Mouse (Mus musculus) neural tube, embryonic 14.5 days (tissue): ENCODE data around the gene Zzz3. TPM values are rescaled to one million over a fixed set of nuclear protein-coding genes. Genes with fewer than 3 reads are reported as not detected.

ENCODE experiments used
- ATAC-seq: fragments of 200-750 bp; cut with Nextera tagmentation; 2 replicates; pipeline ENCODE4 v1.8.0; 2017; ENCODE audit warnings: low read depth, mild to moderate bottlenecking, moderate TSS enrichment, moderate library complexity
- H3K27ac ChIP-seq: fragments of 300-500 bp; sonication (generic); 2 replicates; pipeline ENCODE4 v1.5.1; 2014; ENCODE audit warnings: low read depth, mild to moderate bottlenecking, control low read depth, low read length, moderate library complexity, mixed read lengths
- H3K27me3 ChIP-seq: fragments of 300-500 bp; sonication (generic); 2 replicates; pipeline ENCODE4 v1.6.1; 2014; ENCODE audit warnings: low read length; ENCODE audit not compliant: control insufficient read depth, insufficient read depth
- H3K36me3 ChIP-seq: fragments of 300-500 bp; sonication (generic); 2 replicates; pipeline ENCODE4 v1.6.1; 2014; ENCODE audit warnings: low read length, mixed read lengths; ENCODE audit not compliant: control insufficient read depth, insufficient read depth
- H3K4me1 ChIP-seq: fragments of 300-500 bp; sonication (generic); 2 replicates; pipeline ENCODE4 v1.6.1; 2014; ENCODE audit warnings: low read length; ENCODE audit not compliant: control insufficient read depth, insufficient read depth
- H3K4me2 ChIP-seq: fragments of 300-500 bp; sonication (generic); 2 replicates; pipeline ENCODE4 v1.6.1; 2014; ENCODE audit warnings: mild to moderate bottlenecking, low read depth, low read length, control low read depth
- H3K4me3 ChIP-seq: fragments of 300-500 bp; sonication (generic); 2 replicates; pipeline ENCODE4 v1.5.1; 2014; ENCODE audit warnings: low read depth, low read length, control low read depth, mixed read lengths
- H3K9ac ChIP-seq: fragments of 300-500 bp; sonication (generic); replicated peaks from 2 replicates; pipeline ENCODE4 v1.6.1; 2014; ENCODE audit warnings: low read depth, mild to moderate bottlenecking, control low read depth, low read length, mixed read lengths
- H3K9me3 ChIP-seq: fragments of 300-500 bp; sonication (generic); 2 replicates; pipeline ENCODE4 v1.6.1; 2016; ENCODE audit warnings: low read length; ENCODE audit not compliant: control insufficient read depth
- WGBS: fragments of 180-500 bp; shearing (Covaris S2); extraction: QIAGEN DNeasy Blood & Tissue Kit; methylation state at CpG from one replicate; pipeline ENCODE4 v1.1.7; 2014; 5-methylcytosine and 5-hydroxymethylcytosine counted together
- polyA plus RNA-seq: library from polyadenylated mRNA; unstranded; fragments of >200 nt; fragmentation: Nextera tagmentation; extraction: Ambion mirVana; gene quantifications from 2 replicates; pipeline ENCODE4 v1.2.1, GENCODE M21; 2014

Gene Zzz3
- polyA plus RNA-seq, 1 experiment from 2014 or later, result 36.3 TPM

GRCm38 (mm10) chr3:152493813-152494212, 98.5 kb downstream of the Zzz3 start:
- H3K9ac ChIP-seq, result no peak overlapping the region
- 76% methylated on average over 2 of the region's 2 CpGs for WGBS
- H3K4me3 ChIP-seq, result no peak overlapping the region
- no peaks in the 10 kb centered on the region for H3K36me3 ChIP-seq
- no peak overlapping the region for H3K27ac ChIP-seq
- peaks cover 3% of the 10 kb centered on the region; the same call in 1 of the 2 replicates for H3K4me1 ChIP-seq
- H3K27me3 ChIP-seq, result no peaks in the 10 kb centered on the region
- ATAC-seq, result no peak
- H3K4me2 ChIP-seq, result no peak overlapping the region
- H3K9me3 ChIP-seq, result no peaks in the 10 kb centered on the region

DNA sequence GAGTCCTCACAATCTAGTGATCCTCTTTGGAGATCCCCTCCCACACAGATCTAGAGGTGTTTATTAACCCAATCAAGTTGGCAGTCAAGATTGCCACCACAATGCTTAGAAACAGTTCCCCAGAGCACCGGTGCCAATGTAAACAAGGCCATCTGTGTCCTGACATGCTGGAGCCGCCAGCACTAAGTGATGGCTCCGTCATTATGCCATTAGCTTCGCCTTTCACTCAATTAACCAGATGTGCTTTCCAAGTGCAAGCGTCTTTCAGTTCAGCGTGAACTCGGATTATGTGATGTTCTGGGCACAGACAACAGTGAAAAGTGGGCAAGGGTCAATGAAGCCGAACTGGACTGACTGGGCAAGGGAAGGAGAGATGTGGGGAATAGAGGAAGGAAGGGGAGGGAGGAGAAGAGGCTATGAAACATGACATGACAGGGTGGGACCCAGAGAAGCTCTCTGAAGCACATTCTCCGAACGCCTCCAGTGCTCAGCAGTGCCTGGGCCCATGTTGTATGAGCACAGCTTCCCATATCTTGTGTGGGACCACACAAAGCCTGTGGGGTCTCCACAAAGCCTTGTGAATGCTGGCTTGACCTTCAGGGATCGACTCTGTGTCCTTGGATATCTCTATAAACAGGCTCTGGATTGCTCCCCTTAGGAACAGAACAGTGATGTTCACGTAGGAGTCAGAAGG, 99.5 kb downstream of the Zzz3 start:
- Histone ChIP-seq H3K27me3 (no peaks in the 10 kb centered on the region), H3K4me3 (no peak overlapping the region), H3K9me3 (no peaks in the 10 kb centered on the region), H3K4me1 (peaks cover 3% of the 10 kb centered on the region; the same call in 1 of the 2 replicates), H3K9ac (no peak overlapping the region), H3K4me2 (no peak overlapping the region), H3K27ac (0 out of 2 replicates have a peak overlapping the region, but pooled peaks have one; percentile 13), H3K36me3 (no peaks in the 10 kb centered on the region)
- peak; percentile 47 for ATAC-seq
- WGBS, result 37% methylated on average over 12 of the region's 12 CpGs

DNA sequence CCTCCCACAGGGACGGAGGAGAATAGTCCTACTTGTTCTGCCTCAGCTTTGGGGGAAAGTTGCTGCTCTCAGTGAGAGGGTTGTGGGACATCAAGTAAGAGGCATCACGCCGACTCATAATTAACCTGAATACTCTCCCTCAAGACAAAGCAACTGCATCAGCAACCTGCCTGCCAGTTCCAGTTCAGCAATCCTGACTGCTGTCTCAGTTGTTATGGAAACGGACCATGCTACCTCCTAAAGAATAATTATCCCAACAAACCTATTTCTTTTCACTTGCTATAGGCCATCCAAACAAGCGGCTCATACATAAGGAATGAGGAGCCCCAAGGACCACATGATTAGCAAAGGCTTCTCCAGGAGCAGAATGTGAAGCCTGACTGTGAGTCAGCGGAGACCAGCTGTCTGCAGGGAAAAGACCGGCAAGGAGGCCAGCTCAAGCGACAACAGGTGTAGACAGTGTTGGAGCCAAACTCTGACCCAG, 100.2 kb downstream of the Zzz3 start:
- WGBS, result 51% methylated on average over 8 of the region's 8 CpGs
- ATAC-seq, result peak; percentile 59; the same call in 1 of the 2 replicates
- no peak overlapping the region for H3K27ac ChIP-seq

DNA sequence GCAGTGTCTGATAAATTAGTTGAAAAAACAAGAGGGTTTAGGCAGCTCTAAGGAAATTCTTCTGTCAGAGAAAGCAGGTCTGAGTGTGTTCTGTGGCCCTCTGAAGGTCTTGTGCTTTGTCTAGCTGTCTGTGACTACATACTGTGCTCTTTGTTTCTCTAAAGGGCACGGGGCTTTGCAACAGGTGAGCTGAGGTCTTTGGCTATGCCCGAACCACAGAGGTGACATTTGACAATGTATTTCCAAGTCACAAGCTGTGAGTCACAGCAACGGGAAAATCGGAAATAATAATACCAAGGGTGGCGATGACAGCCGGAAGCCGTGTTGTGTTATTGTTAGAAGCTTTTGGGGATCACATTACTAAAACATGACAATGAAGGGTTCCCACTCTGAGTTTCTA, 101.8 kb downstream of the Zzz3 start:
- Histone ChIP-seq H3K9ac (no peak overlapping the region), H3K27ac (no peak overlapping the region), H3K4me1 (peaks cover 3% of the 10 kb centered on the region; the same call in 1 of the 2 replicates), H3K4me2 (no peak overlapping the region), H3K27me3 (no peaks in the 10 kb centered on the region), H3K4me3 (no peak overlapping the region), H3K36me3 (no peaks in the 10 kb centered on the region), H3K9me3 (no peaks in the 10 kb centered on the region)
- ATAC-seq, result no peak
- 76% methylated on average over 7 of the region's 7 CpGs for WGBS

More for the DNA sequence above, 100.2 kb downstream of the Zzz3 start:
- no peaks in the 10 kb centered on the region for H3K36me3 ChIP-seq
- H3K9ac ChIP-seq, result no peak overlapping the region
- H3K4me1 ChIP-seq, result peaks cover 3% of the 10 kb centered on the region; the same call in 1 of the 2 replicates
- no peaks in the 10 kb centered on the region for H3K9me3 ChIP-seq
- no peaks in the 10 kb centered on the region for H3K27me3 ChIP-seq
- no peak overlapping the region for H3K4me3 ChIP-seq
- no peak overlapping the region for H3K4me2 ChIP-seq

- no peak overlapping the region for H3K9ac ChIP-seq
- 88% methylated on average over 2 of the region's 2 CpGs for WGBS
- peaks cover 3% of the 10 kb centered on the region; the same call in 1 of the 2 replicates for H3K4me1 ChIP-seq
- H3K36me3 ChIP-seq, result no peaks in the 10 kb centered on the region
- H3K4me3 ChIP-seq, result no peak overlapping the region
- no peak overlapping the region for H3K4me2 ChIP-seq
- ATAC-seq, result no peak
- no peaks in the 10 kb centered on the region for H3K27me3 ChIP-seq
- no peak overlapping the region for H3K27ac ChIP-seq
- no peaks in the 10 kb centered on the region for H3K9me3 ChIP-seq
Observed at GRCm38 (mm10) chr3:152497842-152498241, 102.6 kb downstream of the Zzz3 start.

- Histone ChIP-seq H3K9me3 (no peaks in the 10 kb centered on the region), H3K4me2 (no peak overlapping the region), H3K27me3 (no peaks in the 10 kb centered on the region), H3K4me3 (no peak overlapping the region), H3K4me1 (peaks cover 3% of the 10 kb centered on the region; the same call in 1 of the 2 replicates), H3K27ac (no peak overlapping the region), H3K36me3 (no peaks in the 10 kb centered on the region), H3K9ac (no peak overlapping the region)
- WGBS, result 84% methylated on average over 2 of the region's 2 CpGs
- ATAC-seq, result no peak
Observed at GRCm38 (mm10) chr3:152498968-152499696, 103.9 kb downstream of the Zzz3 start.

DNA sequence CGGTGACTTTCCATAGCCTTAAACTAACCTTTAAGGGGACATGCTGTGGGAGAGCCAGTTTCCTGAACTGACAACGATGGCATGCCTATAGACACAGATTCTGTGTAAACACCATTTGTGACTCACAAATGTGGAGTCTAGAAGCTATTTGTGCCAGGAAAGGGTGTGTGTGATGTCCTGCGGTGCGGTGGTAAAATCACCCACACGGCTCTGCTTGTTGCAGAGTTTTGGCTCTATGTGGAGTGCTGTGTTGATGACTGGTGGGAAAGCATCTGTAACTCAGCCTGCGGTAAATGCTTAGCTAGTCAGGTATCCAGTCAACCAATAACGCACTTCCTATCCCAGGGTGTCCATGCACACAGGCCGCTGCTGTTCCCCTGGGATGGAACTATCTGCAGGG, 112.6 kb downstream of the Zzz3 start:
- ATAC-seq, result peak; percentile 41; the same call in 1 of the 2 replicates
- no peaks in the 10 kb centered on the region for H3K9me3 ChIP-seq
- H3K9ac ChIP-seq, result no peak overlapping the region
- H3K4me1 ChIP-seq, result no peaks in the 10 kb centered on the region
- H3K4me3 ChIP-seq, result no peak overlapping the region
- 68% methylated on average over 8 of the region's 8 CpGs for WGBS
- H3K27ac ChIP-seq, result no peak overlapping the region
- H3K27me3 ChIP-seq, result no peaks in the 10 kb centered on the region
- no peak overlapping the region for H3K4me2 ChIP-seq
- H3K36me3 ChIP-seq, result no peaks in the 10 kb centered on the region

- Histone ChIP-seq H3K9ac (no peak overlapping the region), H3K4me3 (no peak overlapping the region), H3K4me2 (no peak overlapping the region), H3K27me3 (no peaks in the 10 kb centered on the region), H3K36me3 (no peaks in the 10 kb centered on the region), H3K4me1 (no peaks in the 10 kb centered on the region), H3K27ac (no peak overlapping the region), H3K9me3 (no peaks in the 10 kb centered on the region)
- peak; percentile 9; the same call in 1 of the 2 replicates for ATAC-seq
- 67% methylated on average over 12 of the region's 12 CpGs for WGBS
Observed at GRCm38 (mm10) chr3:152508419-152508993, 113.2 kb downstream of the Zzz3 start.

DNA sequence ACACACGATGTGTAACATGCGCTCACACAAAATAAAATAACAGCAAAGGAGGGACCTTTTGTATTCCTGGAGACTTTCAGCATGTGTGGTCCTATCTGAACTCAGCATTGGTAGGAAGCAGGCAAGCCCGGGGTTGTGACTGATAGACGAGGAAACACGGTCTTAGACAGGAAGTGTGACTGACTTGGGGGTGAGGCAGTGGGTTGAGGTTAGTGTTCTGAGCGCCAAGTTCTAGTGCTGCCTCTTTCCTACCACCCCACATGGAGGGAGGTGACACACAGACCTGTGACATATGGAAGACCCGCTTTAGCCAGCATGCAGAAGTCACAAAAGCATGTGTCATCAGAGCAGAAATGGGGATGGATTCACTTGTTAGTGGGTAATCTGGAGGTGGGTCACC, 114.0 kb downstream of the Zzz3 start:
- H3K4me2 ChIP-seq, result no peak overlapping the region
- WGBS, result 92% methylated on average over 7 of the region's 7 CpGs
- no peaks in the 10 kb centered on the region for H3K4me1 ChIP-seq
- H3K27ac ChIP-seq, result no peak overlapping the region
- no peaks in the 10 kb centered on the region for H3K9me3 ChIP-seq
- no peaks in the 10 kb centered on the region for H3K36me3 ChIP-seq
- no peak for ATAC-seq
- H3K27me3 ChIP-seq, result no peaks in the 10 kb centered on the region
- H3K9ac ChIP-seq, result no peak overlapping the region
- no peak overlapping the region for H3K4me3 ChIP-seq
